Mouse (Mus musculus): Measurements from ENCODE around the gene Acad12.
"Not testable (repeated sequence)": the region's sequence is repeated elsewhere in the genome, so short reads cannot be mapped to it uniquely, and the experiment has no call there.

Gene Acad12

DNA sequence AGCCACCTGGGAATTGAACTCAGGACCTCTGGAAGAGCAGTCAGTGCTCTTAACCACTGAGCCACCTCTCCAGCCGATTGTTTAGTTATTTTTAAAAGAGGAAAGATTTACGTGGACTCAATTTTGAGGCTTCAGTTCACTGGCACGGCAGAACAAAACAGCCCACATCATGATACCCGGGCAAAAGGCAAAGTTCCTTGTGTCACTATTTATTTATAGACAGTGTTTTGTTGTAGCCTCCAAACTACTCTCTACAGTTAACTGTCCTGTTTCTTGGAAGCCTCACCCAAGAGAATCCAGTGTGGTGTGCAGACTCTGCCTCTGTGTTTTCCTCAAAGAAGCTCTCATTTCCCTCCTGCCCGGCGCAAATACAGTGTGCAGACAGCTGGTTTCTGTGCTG lies 6.7 kb downstream of the Acad12 start:
- DNase-seq (ENCODE audit: low spot score in 2 of 2) = no peak

DNA sequence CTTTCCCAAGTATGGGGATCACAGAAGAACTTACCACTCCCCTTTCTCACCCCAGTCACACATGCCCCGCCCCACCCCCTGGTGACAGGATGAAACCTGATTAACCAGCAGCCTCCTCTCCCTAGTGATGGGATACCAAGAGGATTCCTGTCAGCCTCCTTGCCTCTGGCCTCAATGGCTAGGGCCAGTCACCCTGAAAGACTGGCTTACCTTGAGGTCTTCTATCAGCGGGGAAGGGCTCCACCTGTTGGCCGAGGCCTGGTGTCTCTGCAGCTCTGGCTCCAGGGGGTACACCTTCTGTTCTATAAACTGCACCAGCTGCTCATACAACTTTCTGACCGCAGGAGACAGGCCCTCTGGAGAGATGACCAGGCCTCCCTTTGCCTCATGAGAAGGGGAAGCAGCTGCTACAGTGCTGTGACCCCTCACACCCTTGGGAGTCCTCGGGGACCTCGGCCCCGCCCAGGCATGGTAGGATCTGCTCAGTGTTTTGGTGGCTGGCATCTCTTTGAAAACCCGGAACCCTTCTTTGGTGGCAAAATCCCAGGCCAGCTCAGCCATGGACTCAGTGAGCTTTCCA lies 9.1 kb downstream of the Acad12 start:
- not testable (repeated sequence) for DNase-seq (ENCODE audit: low spot score in 2 of 2)

DNA sequence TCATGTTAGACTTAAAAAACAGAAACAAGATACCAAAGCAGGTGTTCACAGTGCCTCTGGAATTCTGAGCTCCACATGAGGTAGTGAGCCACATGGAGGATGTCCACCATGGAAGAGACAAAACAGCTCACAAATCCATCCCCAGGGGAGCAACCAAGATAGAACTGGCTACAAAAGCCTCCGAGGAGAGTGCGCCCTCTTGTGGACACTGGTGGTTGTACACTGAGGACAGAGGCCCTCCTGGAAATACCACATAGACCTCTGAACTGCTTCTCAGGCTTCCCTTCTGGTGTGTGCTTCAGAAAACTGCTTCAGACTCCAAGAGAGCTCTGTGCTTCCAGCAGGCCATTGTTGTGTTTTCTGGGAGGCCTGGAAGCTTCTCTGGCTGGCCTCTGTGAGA lies 12.6 kb downstream of the Acad12 start:
- peak; percentile 62 to 80 for DNase-seq (ENCODE audit: low spot score in 2 of 2)

DNA sequence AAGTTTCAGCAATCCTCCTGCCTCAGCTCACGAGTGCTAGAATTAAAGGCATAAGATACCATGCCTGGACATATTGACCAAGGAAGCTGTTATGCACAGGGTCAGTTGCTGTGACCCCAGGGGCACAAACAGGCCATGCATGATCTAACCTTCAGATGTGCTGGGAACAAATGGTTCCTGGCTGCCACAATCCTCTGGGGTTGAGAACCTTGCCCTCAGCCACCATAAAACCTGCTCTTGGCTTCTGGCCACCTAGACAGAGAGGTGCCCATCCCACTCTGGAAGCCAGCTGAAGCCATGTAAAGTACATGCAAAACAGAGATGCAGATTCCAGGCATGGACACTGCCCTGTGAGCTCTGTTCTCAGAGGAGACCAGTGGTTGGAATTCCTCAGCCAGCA lies 14.9 kb downstream of the Acad12 start:
- not testable (repeated sequence) for DNase-seq (ENCODE audit: low spot score in 2 of 2)

DNA sequence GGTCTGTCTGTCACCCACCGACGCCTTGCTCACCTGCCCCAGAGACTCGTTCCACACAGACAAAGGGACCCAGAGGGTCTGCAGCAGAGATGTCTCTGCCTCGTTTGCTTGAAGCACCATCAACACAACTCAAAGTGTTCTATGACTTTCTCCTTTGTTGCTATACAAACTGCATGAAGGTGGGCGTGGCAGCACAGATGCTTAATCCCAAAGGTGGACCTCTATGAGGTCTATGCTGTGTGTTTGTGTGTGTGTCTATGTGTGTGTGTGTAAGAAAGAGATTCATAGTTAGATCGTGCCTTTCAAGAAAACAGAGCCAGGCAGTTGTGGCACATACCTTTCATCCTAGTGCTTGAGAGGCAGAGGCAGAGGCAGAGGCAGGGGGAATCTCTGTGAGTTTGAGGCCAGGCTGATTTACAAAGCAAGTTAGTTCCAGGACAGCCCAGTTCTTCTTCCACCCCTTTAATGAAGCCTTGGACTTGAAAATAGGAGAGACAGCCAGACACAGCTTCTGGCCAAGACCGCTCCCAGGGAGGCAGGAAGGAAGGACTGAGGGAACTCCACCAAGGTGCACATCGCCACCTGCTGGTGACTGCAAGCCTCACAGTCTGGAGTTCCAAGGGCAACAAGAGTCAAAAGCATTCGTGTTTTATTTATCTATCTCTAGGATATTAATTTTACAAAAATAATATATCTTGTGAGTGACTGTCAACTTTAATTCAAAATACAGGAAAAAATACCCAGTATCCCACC lies 17.0 kb downstream of the Acad12 start:
- DNase-seq (ENCODE audit: low spot score in 2 of 2) = peak; percentile 81 to 92

DNA sequence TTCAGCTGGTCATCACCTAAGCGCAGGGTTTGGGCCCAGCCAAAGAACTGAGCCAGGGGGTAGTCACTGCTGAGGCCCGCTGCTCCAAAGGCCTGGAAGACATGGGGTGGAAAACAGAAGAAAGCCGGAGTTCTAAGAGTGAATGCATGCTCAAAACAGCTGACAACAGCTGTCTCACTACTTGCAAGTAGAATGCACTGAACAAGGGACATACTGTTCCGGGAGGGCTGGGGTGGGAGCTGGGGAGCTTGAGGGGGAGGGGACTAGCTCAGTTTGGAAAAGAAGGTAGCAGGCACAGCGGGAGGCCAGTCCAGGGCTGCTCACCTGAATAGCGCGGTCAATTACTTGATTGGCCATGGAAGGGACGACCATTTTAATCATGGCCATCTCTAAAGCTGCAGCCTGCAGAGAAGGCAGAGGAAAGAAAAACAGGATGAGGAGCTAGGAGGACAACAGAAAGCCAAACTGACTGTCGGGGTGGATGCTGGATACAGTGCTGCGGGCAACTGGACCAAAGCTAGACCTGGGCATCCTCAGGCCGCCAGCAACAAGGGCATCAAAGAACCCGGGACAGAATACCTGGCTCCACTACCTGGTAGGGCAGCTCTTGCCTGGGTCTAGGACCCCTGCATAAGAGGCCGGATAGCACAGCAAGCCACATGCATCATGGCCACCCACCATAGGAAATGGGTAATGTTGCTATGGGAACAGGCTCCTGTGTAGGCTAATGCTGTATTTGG lies 19.7 kb downstream of the Acad12 start:
- peak; percentile 39 to 69 for DNase-seq (ENCODE audit: low spot score in 2 of 2)

DNA sequence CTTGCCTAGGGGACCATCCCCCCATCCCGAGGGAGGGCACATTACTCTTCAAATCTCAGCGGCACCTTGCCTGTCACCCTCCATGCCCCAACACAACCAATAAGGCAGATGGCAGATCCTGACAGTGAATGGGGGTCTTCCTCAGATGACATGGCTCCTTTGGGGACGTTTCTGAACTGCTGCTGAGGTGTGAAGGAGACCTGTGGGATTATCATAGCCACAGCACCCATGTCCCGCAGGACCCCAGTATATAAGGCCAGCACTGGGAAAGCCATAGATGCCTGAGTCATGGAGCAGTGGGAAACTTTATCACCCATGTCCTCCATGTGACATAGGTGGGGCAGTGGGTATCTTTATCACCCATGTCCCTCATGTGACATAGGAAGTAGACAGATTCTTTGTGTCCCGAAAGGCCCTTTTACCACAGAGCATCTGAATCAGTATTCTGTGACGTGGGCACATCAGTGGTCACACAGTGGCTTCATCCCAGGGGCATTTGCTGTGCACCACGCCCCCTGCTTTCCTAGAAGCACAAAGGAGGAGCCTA lies 20.7 kb downstream of the Acad12 start:
- DNase-seq (ENCODE audit: low spot score in 2 of 2) = no peak

DNA sequence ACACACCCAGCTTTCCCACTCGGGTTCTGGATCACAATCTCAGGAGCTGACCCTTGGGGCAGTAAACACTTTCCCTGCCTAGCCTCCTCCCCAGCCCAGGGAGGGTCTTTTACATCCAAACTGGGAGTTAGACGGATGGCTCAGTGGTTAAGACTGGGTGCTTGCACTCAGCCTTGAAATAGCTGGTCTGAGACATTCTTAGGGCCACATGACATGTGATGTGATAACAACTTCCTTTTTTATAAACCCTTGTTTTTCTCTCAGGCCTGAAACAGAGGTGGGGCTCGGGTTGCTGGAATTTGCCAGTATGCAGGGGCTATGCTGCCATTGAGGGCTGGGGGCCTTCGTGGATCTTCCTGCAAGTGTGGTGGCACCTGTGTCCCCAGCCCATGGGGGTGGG lies 21.4 kb downstream of the Acad12 start:
- no peak for DNase-seq (ENCODE audit: low spot score in 2 of 2)

DNA sequence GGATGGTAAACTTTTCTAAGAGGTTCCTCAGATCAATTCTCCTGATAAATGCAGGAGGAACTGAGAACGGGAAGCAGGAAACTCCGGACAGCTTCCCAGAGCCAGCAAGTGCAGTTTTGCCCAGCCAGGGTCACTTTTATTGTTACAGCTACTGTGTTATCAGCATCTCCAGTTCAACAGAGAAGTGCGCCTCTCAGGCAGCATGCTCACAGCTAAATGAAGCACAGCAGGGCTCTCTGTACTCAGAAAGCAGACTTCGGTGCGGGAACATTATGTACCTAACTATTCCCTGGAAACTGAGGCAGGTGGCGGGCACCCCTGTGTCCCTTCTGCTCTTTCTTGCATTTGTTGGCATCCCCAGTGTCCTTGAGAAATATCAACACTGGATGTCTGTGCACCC lies 22.5 kb downstream of the Acad12 start:
- no peak for DNase-seq (ENCODE audit: low spot score in 2 of 2)

DNA sequence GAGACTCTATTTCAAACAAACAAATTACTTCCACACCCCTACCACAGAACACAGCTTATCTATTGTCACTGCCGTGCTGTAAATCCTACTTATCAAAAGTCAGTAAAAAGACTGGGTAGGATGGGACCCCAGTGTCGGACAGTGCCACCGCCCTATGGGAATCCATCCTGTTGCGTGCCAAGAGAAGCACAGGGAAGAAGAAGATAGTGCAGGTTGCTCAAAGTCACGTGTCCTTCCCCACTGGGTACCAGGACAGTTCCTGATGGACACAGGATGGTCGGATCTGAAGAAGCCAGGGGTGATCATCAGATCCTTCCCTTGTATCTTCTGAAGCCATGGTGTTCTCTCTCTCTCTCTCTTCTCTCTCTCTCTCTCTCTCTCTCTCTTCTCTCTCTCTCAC lies 23.0 kb downstream of the Acad12 start:
- DNase-seq (ENCODE audit: low spot score in 2 of 2) = no peak

DNA sequence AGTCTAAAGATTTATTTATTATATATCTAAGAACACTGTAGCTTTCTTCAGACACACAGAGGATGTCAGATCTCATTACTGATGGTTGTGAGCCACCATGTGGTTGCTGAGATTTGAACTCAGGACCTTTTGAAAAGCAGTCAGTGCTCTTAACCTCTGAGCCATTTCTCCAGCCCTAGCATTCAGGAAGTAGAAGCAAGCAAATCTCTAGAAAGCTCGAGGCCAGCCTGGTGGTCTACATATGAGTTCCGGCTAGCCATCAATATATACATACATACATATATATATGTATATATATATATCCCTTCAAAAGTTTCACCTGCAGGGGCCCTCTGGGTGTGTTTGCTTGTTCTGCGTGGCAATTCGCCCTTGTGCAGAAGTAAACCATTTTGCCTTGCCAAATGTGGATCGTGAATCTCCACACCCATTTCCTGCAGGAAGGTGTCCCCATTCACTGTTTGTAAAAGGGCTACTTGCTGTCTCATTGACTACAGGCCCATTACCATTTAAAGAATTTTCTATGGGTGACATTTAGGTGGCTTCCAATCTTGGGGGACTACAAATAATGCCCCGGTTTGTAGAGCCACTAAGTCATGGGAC lies 23.9 kb downstream of the Acad12 start:
- no peak for DNase-seq (ENCODE audit: low spot score in 2 of 2)

DNA sequence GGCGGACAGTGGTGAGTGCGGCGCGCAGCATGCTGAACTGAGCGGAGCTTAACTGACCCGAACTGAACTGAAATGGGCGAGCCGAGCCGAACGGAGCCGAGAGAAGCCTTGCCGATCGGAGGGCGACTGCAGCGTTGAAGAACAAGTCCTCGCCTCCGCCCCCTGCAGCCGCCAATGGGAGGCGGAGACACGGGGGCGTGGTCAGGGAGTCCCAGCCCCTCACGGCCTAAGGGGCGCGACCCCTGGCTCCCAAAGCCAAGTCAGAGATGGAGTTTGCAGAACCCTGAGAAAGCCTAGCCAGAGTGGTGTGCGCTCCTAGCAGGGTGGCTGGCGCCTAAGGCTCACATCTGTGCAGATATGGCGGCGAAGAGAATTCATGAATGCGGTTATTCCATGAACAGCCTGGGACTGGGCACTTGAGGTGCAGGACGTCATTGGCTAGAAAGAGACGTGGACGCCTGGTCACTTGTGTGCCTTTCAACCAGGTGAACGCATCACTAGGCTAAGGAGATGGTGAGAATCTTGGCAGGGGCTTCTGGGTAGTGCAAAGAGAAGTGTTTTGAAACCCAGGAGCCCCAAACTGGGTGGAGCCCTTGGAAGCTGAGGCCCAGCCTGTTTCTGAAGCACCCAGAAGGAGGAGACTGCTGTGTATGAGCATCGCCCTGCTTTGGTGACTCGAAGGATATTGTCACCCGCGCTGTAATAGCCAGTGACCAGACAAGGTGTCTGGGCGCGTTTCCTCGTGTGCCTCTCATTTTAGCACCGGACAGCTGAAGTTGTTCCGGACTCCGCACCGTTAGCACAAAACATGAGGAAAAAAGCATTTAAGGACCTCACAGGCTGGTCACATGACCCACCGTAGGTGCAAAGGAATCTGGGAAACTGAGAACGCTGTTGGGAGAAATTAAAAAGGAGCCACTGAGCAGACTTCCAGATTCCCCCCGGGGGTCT lies 25.0 kb downstream of the Acad12 start, which contains the start of gene Aldh2:
Gene Aldh2, minus strand, starts transcription at position 374 of the 951 bp plus-strand sequence.
- peak; percentile 91 for DNase-seq (ENCODE audit: low spot score in 2 of 2)

DNA sequence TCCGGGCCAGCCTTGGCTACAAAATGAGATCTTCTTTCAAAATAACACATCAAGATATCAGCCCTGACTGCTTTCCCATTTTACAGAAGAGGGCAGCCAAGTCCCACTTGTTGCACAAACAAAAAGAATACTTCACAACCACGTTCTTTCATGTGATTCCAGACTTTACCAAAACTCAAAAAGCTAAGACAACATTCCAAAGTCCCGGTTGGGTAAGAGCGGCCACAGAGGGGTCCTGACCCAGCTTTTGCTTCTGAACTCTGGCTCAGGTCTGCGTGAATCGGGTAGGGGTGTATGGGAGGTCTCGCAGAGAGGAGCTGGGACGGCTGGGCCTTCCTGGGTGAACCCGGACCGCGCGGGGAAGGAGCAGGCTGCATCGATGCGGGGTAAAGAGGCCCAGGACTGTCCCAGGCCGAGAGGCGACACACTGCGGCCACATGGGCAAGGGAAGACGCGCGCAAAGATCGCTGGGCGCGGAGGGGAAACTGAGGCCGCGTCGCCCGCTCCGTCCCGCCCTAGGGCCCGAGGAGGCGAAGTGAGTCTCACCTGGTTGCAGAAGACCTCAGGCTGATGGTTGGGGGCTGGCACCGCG lies 25.8 kb downstream of the Acad12 start:
- no peak for DNase-seq (ENCODE audit: low spot score in 2 of 2)

DNA sequence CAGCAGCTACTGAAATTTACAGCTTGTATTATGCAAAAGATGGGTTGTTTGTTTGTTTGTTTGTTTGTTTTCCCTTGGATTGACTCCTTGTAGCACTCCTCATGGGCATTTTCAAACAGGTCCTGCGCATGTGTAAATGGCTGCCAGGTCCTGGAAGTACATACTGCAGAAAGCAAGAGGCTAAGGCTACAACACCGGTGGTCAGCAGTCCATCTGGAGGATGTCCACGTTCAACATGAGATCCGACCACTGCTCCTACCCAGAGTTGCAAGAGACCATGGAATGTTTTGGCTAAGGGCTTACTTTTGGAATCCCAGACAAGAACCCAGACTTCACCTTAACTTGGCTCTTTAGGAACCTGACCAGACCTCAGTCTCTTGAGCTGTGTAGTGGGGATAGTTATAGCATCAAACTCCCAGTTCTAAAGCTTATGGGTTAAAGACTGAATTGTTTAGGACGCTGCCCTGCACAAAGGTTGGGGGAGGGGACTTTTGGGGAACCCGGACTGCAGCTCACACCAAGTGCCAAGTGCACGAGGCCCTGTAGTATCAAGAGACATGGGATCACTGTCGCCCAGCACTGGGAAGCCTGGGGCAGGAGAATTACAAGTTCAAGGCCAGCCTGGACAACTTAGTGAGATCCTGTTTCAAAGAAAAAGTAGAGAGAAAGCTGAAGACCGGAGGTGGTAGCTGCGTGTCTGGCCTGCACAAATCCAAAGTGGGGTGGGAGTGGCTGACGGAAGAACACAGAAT lies 26.5 kb downstream of the Acad12 start:
- peak in 1 of 2 experiments; percentile 32 for DNase-seq (ENCODE audit: low spot score in 2 of 2)

DNA sequence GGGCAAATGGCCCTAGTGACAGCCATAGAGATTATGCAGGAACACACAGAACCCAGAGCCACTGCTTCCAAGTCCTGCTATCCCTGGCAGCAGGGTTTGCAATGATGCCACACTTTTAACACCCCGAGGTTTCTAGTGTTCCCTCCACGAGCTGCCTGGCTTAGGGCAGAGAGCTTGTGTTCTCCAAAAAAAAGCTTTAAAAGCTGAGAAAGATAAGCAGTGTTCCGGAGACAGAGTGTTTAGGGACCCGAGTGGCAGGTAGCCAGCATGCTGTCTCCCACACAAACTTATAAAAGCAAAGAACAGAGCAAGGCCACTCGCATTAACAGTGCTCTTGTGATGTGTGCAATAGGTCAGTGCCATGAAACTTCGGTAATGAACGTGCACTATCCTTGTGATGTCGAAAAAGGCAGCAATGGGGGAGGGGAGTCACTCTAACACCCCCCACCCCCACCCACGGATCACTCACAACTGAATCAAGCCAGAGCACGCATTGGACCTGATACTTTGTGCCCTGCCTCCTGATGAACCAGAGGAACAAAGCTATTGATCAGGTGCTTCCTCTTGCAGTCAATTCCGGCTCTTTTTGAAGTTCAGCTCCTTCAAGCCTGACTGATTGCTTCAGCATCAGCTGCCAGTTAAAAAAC lies 27.2 kb downstream of the Acad12 start:
- DNase-seq (ENCODE audit: low spot score in 2 of 2) = peak; percentile 35 to 58

DNA sequence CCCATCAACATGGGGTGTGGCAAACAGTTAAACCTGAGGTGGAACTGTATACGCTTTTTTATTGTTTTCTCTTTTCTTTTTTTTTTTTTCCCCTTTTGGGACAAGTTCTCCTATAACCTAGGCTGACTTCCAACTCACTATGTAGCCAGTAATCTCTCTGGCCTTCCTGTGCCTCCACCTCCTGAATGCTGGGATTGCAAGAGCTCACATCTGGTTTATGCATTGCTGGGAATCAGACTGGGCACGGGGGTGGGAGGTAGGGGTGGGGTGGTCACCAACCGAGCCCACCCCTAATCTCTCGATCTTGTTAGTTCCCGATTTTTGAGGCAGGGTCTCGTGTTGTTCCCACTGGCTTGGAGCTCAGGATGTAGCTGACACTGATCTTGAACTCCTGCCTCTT lies 28.8 kb downstream of the Acad12 start:
- DNase-seq (ENCODE audit: low spot score in 2 of 2) = no peak

DNA sequence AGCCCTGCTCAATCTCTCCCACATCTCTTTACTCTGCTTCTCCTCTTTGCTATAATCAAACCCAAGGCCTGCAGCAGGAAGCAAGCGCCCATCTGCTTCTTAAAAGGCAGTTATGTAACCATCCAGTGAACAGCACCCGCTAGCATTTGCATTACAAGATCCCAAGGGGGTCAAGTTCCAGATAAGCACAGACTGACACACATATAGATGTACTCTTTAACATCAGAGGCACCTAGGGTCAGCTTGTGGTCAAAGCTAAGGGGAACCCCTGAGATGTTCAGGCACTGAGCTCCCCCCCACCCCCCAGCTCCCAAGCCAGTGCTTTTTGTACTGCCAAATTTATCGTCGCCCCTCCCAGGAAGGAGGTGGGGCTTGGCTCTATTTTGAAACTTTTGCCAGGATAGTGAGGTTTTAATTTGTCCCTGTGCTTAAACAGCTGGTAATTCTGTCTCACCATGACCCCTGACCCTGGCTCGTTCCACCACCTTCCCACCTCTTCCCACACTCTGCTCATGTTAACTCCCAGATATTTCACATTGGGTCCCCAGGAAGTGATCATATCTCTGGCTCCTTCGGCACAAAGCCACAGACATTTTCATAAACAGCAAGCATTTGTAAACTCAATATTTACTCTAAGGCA lies 32.2 kb downstream of the Acad12 start:
- peak; percentile 83 to 85 for DNase-seq (ENCODE audit: low spot score in 2 of 2)

DNA sequence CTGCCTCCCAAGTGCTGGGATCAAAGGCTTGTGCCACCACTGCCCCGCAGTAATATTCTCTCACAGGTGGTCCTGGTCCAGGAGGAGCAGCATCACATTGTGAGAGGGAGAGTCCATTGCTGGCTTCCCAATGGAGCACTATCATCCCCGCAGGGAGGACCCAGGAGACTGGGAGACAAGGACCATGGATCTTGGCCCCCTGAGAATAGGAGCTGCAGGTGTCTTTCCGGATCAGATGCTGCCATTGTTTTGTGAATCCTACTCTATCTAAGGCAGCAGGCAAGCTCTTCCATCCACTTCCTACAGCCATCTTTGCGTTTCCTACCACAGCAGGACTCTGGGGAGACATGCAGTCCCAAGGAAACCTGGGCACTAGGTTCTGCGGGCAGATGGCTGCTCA lies 33.0 kb downstream of the Acad12 start:
- no peak for DNase-seq (ENCODE audit: low spot score in 2 of 2)

DNA sequence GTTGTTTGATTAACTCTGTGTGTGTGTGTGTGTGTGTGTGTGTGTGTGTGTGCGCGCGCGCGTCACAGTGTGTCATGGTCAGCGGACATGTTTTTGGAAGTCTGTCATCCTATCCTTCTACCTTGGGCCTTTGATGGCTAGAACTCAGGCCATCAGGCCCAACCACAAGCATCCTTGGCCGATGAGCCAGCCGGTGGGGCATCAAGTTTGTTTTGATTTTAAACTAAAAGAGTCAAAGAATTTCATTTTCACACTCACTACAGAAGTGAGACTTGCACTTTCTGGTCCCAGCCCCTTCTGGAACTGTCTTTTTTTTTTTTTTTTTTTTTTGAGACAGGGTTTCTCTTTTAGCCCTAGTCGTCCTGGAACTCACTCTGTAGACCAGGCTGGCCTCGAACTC lies 33.7 kb downstream of the Acad12 start:
- DNase-seq (ENCODE audit: low spot score in 2 of 2) = no peak

Data from heart, adult 9 months (tissue).